Mouse (Mus musculus) midbrain, embryonic 14.5 days (tissue): ENCODE results near the gene Pcx. TPM values are rescaled to one million over a fixed set of nuclear protein-coding genes. Genes with fewer than 3 reads are reported as not detected.

Experiments
- ATAC-seq: fragments of 200-750 bp; cut with Nextera tagmentation; 2 replicates; pipeline ENCODE4 v1.8.0; 2017; ENCODE audit warnings: moderate number of reproducible peaks, moderate library complexity; ENCODE audit not compliant: low FRiP score, low TSS enrichment
- DNase-seq: peaks from one replicate; pipeline ENCODE4 v3.0.0-alpha.2; 2015
- H3K27ac ChIP-seq: fragments of 300-500 bp; sonication (generic); replicated peaks from 2 replicates; pipeline ENCODE4 v1.5.1; 2014; ENCODE audit warnings: mild to moderate bottlenecking, low read depth, low read length, moderate library complexity
- H3K27me3 ChIP-seq: fragments of 300-500 bp; sonication (generic); 2 replicates; pipeline ENCODE4 v1.6.1; 2014; ENCODE audit warnings: low read length, control low read depth, mixed read lengths; ENCODE audit not compliant: control insufficient read depth, insufficient read depth
- H3K36me3 ChIP-seq: fragments of 300-500 bp; sonication (generic); 2 replicates; pipeline ENCODE4 v1.6.1; 2014; ENCODE audit warnings: low read length, control low read depth; ENCODE audit not compliant: control insufficient read depth, insufficient read depth
- H3K4me1 ChIP-seq: fragments of 300-500 bp; sonication (generic); 2 replicates; pipeline ENCODE4 v1.6.1; 2014; ENCODE audit warnings: mild to moderate bottlenecking, antibody characterized with exemption, low read length, control low read depth; ENCODE audit not compliant: control insufficient read depth, insufficient read depth
- H3K4me2 ChIP-seq: fragments of 300-500 bp; sonication (generic); 2 replicates; pipeline ENCODE4 v1.6.1; 2014; ENCODE audit warnings: mild to moderate bottlenecking, low read length, moderate library complexity
- H3K4me3 ChIP-seq: fragments of 300-500 bp; sonication (generic); replicated peaks from 2 replicates; pipeline ENCODE4 v1.5.1; 2014; ENCODE audit warnings: low read depth, low read length
- H3K9ac ChIP-seq: fragments of 300-500 bp; sonication (generic); replicated peaks from 2 replicates; pipeline ENCODE4 v1.6.1; 2014; ENCODE audit warnings: mild to moderate bottlenecking, low read length, moderate library complexity
- H3K9me3 ChIP-seq: fragments of 300-500 bp; sonication (generic); 2 replicates; pipeline ENCODE4 v1.6.1; 2016; ENCODE audit warnings: low read length, control low read depth, mixed read lengths; ENCODE audit not compliant: control insufficient read depth
- WGBS: fragments of 180-500 bp; shearing (Covaris S2); extraction: QIAGEN DNeasy Blood & Tissue Kit; methylation state at CpG from one replicate; pipeline ENCODE4 v1.1.7; 2014; 5-methylcytosine and 5-hydroxymethylcytosine counted together
- microRNA-seq: library from miRNA; unstranded; fragments of <30 nt; microRNA quantifications from one replicate; pipeline ENCODE4, GENCODE M21; 2016
- polyA plus RNA-seq: library from polyadenylated mRNA; unstranded; fragments of >200 nt; fragmentation: Nextera tagmentation; extraction: Ambion mirVana; gene quantifications from 2 replicates; pipeline ENCODE4 v1.2.1, GENCODE M21; 2014

Gene Pcx
- polyA plus RNA-seq, 1 experiment from 2014 or later: 20.5 TPM

- Histone ChIP-seq H3K4me2 (no peak overlapping the region), H3K9ac (no peak overlapping the region), H3K27ac (no peak overlapping the region), H3K4me3 (no peak overlapping the region), H3K4me1 (no peaks in the 10 kb centered on the region), H3K27me3 (no peaks in the 10 kb centered on the region), H3K36me3 (no peaks in the 10 kb centered on the region), H3K9me3 (no peaks in the 10 kb centered on the region)
- WGBS: 64% methylated on average over 4 of the region's 4 CpGs
- ATAC-seq (no peak), DNase-seq (no peak)
These were observed 125.7 kb downstream of the Pcx start for GRCm38 (mm10) chr19:4635986-4636385.

GRCm38 (mm10) chr19:4644271-4644670, 134.0 kb downstream of the Pcx start:
- WGBS: 43% methylated on average over 10 of the region's 10 CpGs

DNA sequence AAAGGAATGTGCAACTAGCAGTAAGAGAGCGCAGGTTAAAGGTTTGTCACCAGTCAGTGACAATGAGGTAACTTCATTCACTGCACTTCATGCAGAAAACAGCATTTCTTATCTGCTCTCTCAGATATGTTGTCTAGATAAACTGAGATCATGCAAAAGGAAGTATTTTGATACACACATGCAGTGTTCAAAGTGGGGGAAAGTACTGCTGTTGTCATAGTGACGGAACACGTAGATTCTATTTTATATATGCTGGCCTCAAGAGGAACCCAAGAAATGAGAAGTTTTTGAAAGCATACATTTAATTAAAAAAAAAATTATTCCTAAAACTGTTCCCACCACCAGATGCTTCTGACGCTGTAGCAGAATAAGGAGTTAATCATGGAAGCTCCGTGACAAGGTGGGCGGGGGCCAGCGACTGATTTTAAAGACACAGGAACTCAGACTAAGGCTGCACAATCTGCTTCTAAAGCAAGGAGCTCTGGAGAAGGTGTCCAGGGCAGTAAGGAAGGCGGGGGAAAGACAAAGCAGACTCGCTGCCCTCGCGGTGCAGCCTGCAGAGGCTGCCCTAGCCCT, 136.7 kb downstream of the Pcx start:
- Histone ChIP-seq H3K9ac (no peak overlapping the region), H3K4me3 (no peak overlapping the region), H3K27me3 (no peaks in the 10 kb centered on the region), H3K4me2 (no peak overlapping the region), H3K4me1 (no peaks in the 10 kb centered on the region), H3K36me3 (no peaks in the 10 kb centered on the region), H3K27ac (no peak overlapping the region), H3K9me3 (no peaks in the 10 kb centered on the region)
- WGBS: 66% methylated on average over 11 of the region's 11 CpGs
- DNase-seq: no peak
- no peak for ATAC-seq

More at GRCm38 (mm10) chr19:4644271-4644670, 134.0 kb downstream of the Pcx start:
- Histone ChIP-seq H3K36me3 (no peaks in the 10 kb centered on the region), H3K4me2 (no peak overlapping the region), H3K9ac (no peak overlapping the region), H3K9me3 (no peaks in the 10 kb centered on the region), H3K27me3 (no peaks in the 10 kb centered on the region), H3K4me1 (no peaks in the 10 kb centered on the region), H3K27ac (no peak overlapping the region), H3K4me3 (no peak overlapping the region)
- ATAC-seq: no peak
- DNase-seq: peak; percentile 72

GRCm38 (mm10) chr19:4658156-4658555, 147.9 kb downstream of the Pcx start:
- H3K9me3 ChIP-seq: no peaks in the 10 kb centered on the region
- no peak for ATAC-seq
- 93% methylated on average over 5 of the region's 5 CpGs for WGBS

DNA sequence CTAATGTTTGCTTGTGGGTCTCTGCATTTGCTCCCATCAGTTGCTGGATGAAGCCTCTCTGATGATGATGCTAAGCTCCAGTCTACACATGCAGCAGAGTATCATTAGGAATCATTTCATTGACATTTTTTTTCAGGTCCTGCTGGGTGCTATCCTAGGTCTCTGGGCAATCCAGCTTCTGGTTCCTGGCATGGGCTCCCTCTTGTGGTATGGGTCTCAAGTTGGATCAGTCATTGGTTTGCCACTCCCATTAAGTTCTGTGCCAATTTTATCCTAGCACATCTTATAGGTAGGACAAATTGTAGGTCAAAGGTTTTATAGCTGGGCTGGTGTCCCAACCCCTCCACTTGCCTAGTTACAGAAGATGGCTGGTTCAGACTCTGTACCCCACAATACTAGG, 156.5 kb downstream of the Pcx start:
- no peaks in the 10 kb centered on the region for H3K4me1 ChIP-seq
- H3K4me2 ChIP-seq: no peak overlapping the region
- no peaks in the 10 kb centered on the region for H3K27me3 ChIP-seq
- H3K9me3 ChIP-seq: no peaks in the 10 kb centered on the region
- no peak overlapping the region for H3K9ac ChIP-seq
- no peak overlapping the region for H3K4me3 ChIP-seq
- H3K36me3 ChIP-seq: no peaks in the 10 kb centered on the region
- no peak overlapping the region for H3K27ac ChIP-seq
- no peak for ATAC-seq
- DNase-seq: peak; percentile 6

More at GRCm38 (mm10) chr19:4658156-4658555, 147.9 kb downstream of the Pcx start:
- Histone ChIP-seq H3K27ac (no peak overlapping the region), H3K27me3 (no peaks in the 10 kb centered on the region), H3K36me3 (no peaks in the 10 kb centered on the region), H3K4me3 (no peak overlapping the region), H3K4me2 (no peak overlapping the region), H3K9ac (no peak overlapping the region), H3K4me1 (no peaks in the 10 kb centered on the region)
- DNase-seq: no peak

DNA sequence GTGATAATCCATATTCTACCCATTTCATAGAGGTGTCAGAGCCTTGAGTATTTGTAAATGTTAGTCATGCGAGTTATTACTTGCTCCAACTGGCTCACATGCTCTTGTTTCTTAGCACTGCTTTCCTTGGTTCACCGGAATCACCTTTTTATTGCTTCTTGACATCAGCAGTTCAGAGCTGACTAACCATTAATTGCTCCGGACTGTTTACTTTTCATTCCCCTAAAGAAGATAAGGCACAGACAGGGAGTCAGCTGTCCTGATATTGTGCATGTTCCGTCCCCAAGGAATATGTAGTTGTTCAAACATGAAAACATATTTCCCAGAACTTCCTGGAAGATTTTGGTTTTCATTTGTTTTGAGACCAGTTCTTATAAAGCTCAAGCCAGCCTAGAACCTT, 160.5 kb downstream of the Pcx start:
- Histone ChIP-seq H3K4me3 (no peak overlapping the region), H3K27me3 (no peaks in the 10 kb centered on the region), H3K27ac (no peak overlapping the region), H3K4me1 (no peaks in the 10 kb centered on the region), H3K4me2 (no peak overlapping the region), H3K36me3 (no peaks in the 10 kb centered on the region), H3K9ac (no peak overlapping the region), H3K9me3 (no peaks in the 10 kb centered on the region)
- 91% methylated on average over 4 of the region's 4 CpGs for WGBS
- DNase-seq: no peak
- no peak for ATAC-seq

Small RNAs within 50 kb of the gene (microRNA-seq; reads per million reads assigned to microRNA genes)
- gene Mir6986: 0.73 reads per million

Other genes starting within 250 kb of the Pcx start
- 8.8 and 12.8 TPM in 2 replicates for gene Ssh3, start 241.3 kb upstream of the Pcx start, polyA plus RNA-seq
- gene Ankrd13d, start 227.3 kb upstream of the Pcx start, polyA plus RNA-seq: 34.5 and 39.3 TPM in 2 replicates
- 29.0 and 30.0 TPM in 2 replicates for gene Grk2, start 204.2 kb upstream of the Pcx start, polyA plus RNA-seq
- gene Kdm2a, start 112.2 kb upstream of the Pcx start, polyA plus RNA-seq: 29.2 and 43.9 TPM in 2 replicates
- gene Rhod, start 71.0 kb upstream of the Pcx start, polyA plus RNA-seq: 2.6 and 4.8 TPM in 2 replicates
- gene Syt12, start 33.0 kb upstream of the Pcx start, polyA plus RNA-seq: 1.6 and 1.9 TPM in 2 replicates
- gene 2010003K11Rik, start 11.9 kb upstream of the Pcx start, polyA plus RNA-seq: not detected in 2 replicates
- 14.1 and 18.8 TPM in 2 replicates for gene Lrfn4, start 105.2 kb downstream of the Pcx start, polyA plus RNA-seq
- gene Rce1, start 115.2 kb downstream of the Pcx start, polyA plus RNA-seq: 48.5 and 52.1 TPM in 2 replicates
- 6.2 and 7.6 TPM in 2 replicates for gene Gm960, start 188.2 kb downstream of the Pcx start, polyA plus RNA-seq
- gene Sptbn2, start 200.7 kb downstream of the Pcx start, polyA plus RNA-seq: 37.6 and 43.0 TPM in 2 replicates
- 176 and 190 TPM in 2 replicates for gene Rbm4b, start 246.0 kb downstream of the Pcx start, polyA plus RNA-seq